Mouse (Mus musculus) neutrophil, adult 83 days (primary cell): ENCODE measurements around the gene Tagln. TPM values are rescaled to one million over a fixed set of nuclear protein-coding genes. Genes with fewer than 3 reads are reported as not detected.

Source experiments
- total RNA-seq, 2 experiments: library from RNA; stranded (reverse); gene quantifications; one replicate each; pipeline ENCODE4 v1.2.4; 2023

Gene Tagln
- under 1 TPM; 0.31 to 0.77 TPM for total RNA-seq

GRCm38 (mm10) chr9:45935628-45936210, at the start of gene Tagln:
Tagln (minus strand) TSS chr9:45936058.

GRCm38 (mm10) chr9:45955107-45955963, 19.5 kb upstream of the Tagln start, which contains the start of gene Sidt2:
Sidt2 (minus strand) TSS chr9:45955258.

GRCm38 (mm10) chr9:45906355-45907077, 29.3 kb downstream of the Tagln start, which contains the start of the genes Pcsk7 and Rnf214:
Pcsk7 (plus strand) TSS chr9:45906497.
Rnf214 (minus strand) TSS chr9:45906911.

Other genes starting within 250 kb of the Tagln start
- gene Cep164, start 107.4 kb downstream of the Tagln start, total RNA-seq, result 10 to 100 TPM; 19.0 to 23.4 TPM
- 10 to 100 TPM; 13.7 to 15.6 TPM for gene Bace1, start 97.5 kb downstream of the Tagln start, total RNA-seq
- gene Pcsk7, start 29.6 kb downstream of the Tagln start, total RNA-seq, result 10 to 100 TPM; 48.0 to 61.4 TPM
- 10 to 100 TPM; 30.2 to 32.8 TPM for gene Rnf214, start 29.1 kb downstream of the Tagln start, total RNA-seq
- gene Sidt2, start 19.2 kb upstream of the Tagln start, total RNA-seq, result 100 to 1,000 TPM; 176 to 188 TPM
- gene Pafah1b2, start 76.6 kb upstream of the Tagln start, total RNA-seq, result 10 to 100 TPM; 51.8 to 52.0 TPM
- gene Sik3, start 76.8 kb upstream of the Tagln start, total RNA-seq, result 10 to 100 TPM; 50.4 to 52.8 TPM